Mouse (Mus musculus) spleen, adult 2 months (tissue): Measurements from ENCODE around the gene Fbxw16.
"Not testable (repeated sequence)": the region's sequence is repeated elsewhere in the genome, so short reads cannot be mapped to it uniquely, and the experiment has no call there.

Experiments
- CTCF ChIP-seq: fragments of 200-500 bp; IDR thresholded peaks from 2 replicates; pipeline ENCODE4 v1.5.1; 2011; ENCODE audit warnings: mild to moderate bottlenecking, inconsistent platforms; ENCODE audit not compliant: insufficient read depth, insufficient read length, insufficient replicate concordance; ENCODE audit errors: extremely low read depth
- POLR2A ChIP-seq: fragments of 200-500 bp; IDR thresholded peaks from 2 replicates; pipeline ENCODE4 v1.6.1; 2011; ENCODE audit warnings: low read depth, low read length, inconsistent platforms

DNA sequence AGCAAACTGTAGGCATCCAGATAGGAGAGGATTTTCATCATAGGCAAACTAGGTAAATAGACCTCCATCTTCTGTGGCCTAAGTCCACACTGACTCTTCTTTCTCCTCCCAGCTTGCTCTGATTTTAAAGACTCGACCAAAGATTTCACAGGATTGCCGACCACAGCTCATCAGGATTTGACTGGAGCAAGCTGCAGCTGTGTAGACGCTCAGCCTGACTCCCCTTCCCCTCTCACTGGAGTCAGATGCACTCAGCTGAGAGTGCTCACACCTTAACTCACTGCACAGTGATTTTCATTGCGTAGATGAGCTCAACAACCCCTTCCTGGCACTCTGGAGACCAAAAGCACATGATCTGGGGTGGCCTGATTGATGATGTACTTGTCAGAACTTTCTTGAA lies 44.7 kb downstream of the Fbxw16 start, which contains the start of gene Fbxw22:
- TF ChIP-seq CTCF, POLR2A: not testable (repeated sequence)
